Mouse (Mus musculus) limb, embryonic 13.5 days (tissue): ENCODE results near the gene Gpr85. TPM values are rescaled to one million over a fixed set of nuclear protein-coding genes. Genes with fewer than 3 reads are reported as not detected.

Experiments used
- ATAC-seq: fragments of 200-750 bp; cut with Nextera tagmentation; 2 replicates; pipeline ENCODE4 v1.8.0; 2017; ENCODE audit warnings: low read depth, moderate number of reproducible peaks, moderate TSS enrichment; ENCODE audit not compliant: low FRiP score
- H3K27ac ChIP-seq: fragments of 300-500 bp; sonication (generic); 2 replicates; pipeline ENCODE4 v1.5.1; 2015; ENCODE audit warnings: inconsistent platforms, mild to moderate bottlenecking, moderate library complexity
- H3K27me3 ChIP-seq: fragments of 300-500 bp; sonication (generic); 2 replicates; pipeline ENCODE4 v1.6.1; 2015; ENCODE audit warnings: mild to moderate bottlenecking, inconsistent platforms
- H3K36me3 ChIP-seq: fragments of 300-500 bp; sonication (generic); 2 replicates; pipeline ENCODE4 v1.6.1; 2015; ENCODE audit warnings: inconsistent platforms, mild to moderate bottlenecking, moderate library complexity
- H3K4me1 ChIP-seq: fragments of 300-500 bp; sonication (generic); 2 replicates; pipeline ENCODE4 v1.6.1; 2015; ENCODE audit warnings: inconsistent platforms
- H3K4me2 ChIP-seq: fragments of 300-500 bp; sonication (generic); replicated peaks from 2 replicates; pipeline ENCODE4 v1.6.1; 2015; ENCODE audit warnings: inconsistent platforms, mild to moderate bottlenecking, moderate library complexity
- H3K4me3 ChIP-seq: fragments of 300-500 bp; sonication (generic); 2 replicates; pipeline ENCODE4 v1.5.1; 2015; ENCODE audit warnings: moderate library complexity, mild to moderate bottlenecking, inconsistent platforms
- H3K9ac ChIP-seq: fragments of 300-500 bp; sonication (generic); 2 replicates; pipeline ENCODE4 v1.6.1; 2015; ENCODE audit warnings: mild to moderate bottlenecking, inconsistent platforms
- H3K9me3 ChIP-seq: fragments of 300-500 bp; sonication (generic); 2 replicates; pipeline ENCODE4 v1.6.1; 2016; ENCODE audit warnings: inconsistent platforms
- WGBS: fragments of 180-500 bp; shearing (Covaris S2); methylation state at CpG from one replicate; pipeline ENCODE4 v1.1.7; 2015; 5-methylcytosine and 5-hydroxymethylcytosine counted together
- polyA plus RNA-seq: library from polyadenylated mRNA; unstranded; fragments of >200 nt; fragmentation: Nextera tagmentation; extraction: Ambion mirVana; gene quantifications from 2 replicates; pipeline ENCODE4 v1.2.1, GENCODE M21; 2015

Gene Gpr85
- 7.4 and 7.8 TPM in 2 replicates for polyA plus RNA-seq

GRCm38 (mm10) chr6:13839345-13840054 lies at the start of gene Gpr85:
TSS of gene Gpr85 (minus strand) at chr6:13839942.
- 45% methylated on average over 18 of the region's 18 CpGs for WGBS
- Histone ChIP-seq H3K4me3 (peak within 1 kb of the TSS; percentile 68), H3K9me3 (no peaks in the 10 kb centered on the region), H3K4me2 (peak within 1 kb of the TSS; percentile 86), H3K9ac (peak within 1 kb of the TSS; percentile 84), H3K27me3 (peaks cover 13% of the 10 kb centered on the region), H3K27ac (peak within 1 kb of the TSS; percentile 76), H3K36me3 (no peaks in the 10 kb centered on the region), H3K4me1 (no peaks in the 10 kb centered on the region)
- ATAC-seq, result no peak

- ATAC-seq, result no peak
- Histone ChIP-seq H3K27ac (no peak overlapping the region), H3K9ac (no peak overlapping the region), H3K36me3 (no peaks in the 10 kb centered on the region), H3K9me3 (no peaks in the 10 kb centered on the region), H3K4me3 (no peak overlapping the region), H3K4me1 (no peaks in the 10 kb centered on the region), H3K27me3 (no peaks in the 10 kb centered on the region), H3K4me2 (no peak overlapping the region)
- WGBS, result 86% methylated on average over 3 of the region's 3 CpGs
Observed at GRCm38 (mm10) chr6:13884877-13885592, 45.3 kb upstream of the Gpr85 start.

- Histone ChIP-seq H3K4me2 (no peak overlapping the region), H3K9ac (no peak overlapping the region), H3K27me3 (no peaks in the 10 kb centered on the region), H3K4me3 (no peak overlapping the region), H3K4me1 (no peaks in the 10 kb centered on the region), H3K9me3 (no peaks in the 10 kb centered on the region), H3K27ac (no peak overlapping the region), H3K36me3 (no peaks in the 10 kb centered on the region)
- no peak for ATAC-seq
Observed at GRCm38 (mm10) chr6:13882919-13883318, 43.2 kb upstream of the Gpr85 start.

- Histone ChIP-seq H3K4me1 (peaks cover 7% of the 10 kb centered on the region; the same call in 1 of the 2 replicates), H3K36me3 (no peaks in the 10 kb centered on the region), H3K27ac (no peak overlapping the region), H3K4me2 (no peak overlapping the region), H3K9ac (no peak overlapping the region), H3K27me3 (no peaks in the 10 kb centered on the region), H3K4me3 (no peak overlapping the region), H3K9me3 (no peaks in the 10 kb centered on the region)
- ATAC-seq, result no peak
- WGBS, result 81% methylated on average over 2 of the region's 2 CpGs
Observed at GRCm38 (mm10) chr6:13873959-13874358, 34.2 kb upstream of the Gpr85 start.

- no peak for ATAC-seq
- Histone ChIP-seq H3K4me2 (peak overlapping the region; percentile 59), H3K9ac (no peak overlapping the region), H3K36me3 (peaks cover 7% of the 10 kb centered on the region; the same call in 1 of the 2 replicates), H3K9me3 (no peaks in the 10 kb centered on the region), H3K4me3 (peak overlapping the region; percentile 61; the same call in 1 of the 2 replicates), H3K27ac (no peak overlapping the region), H3K4me1 (peaks cover 7% of the 10 kb centered on the region; the same call in 1 of the 2 replicates), H3K27me3 (no peaks in the 10 kb centered on the region)
- 67% methylated on average over 7 of the region's 7 CpGs for WGBS
Observed at GRCm38 (mm10) chr6:13872076-13872475, 32.3 kb upstream of the Gpr85 start.

GRCm38 (mm10) chr6:13871625-13871958 lies 31.9 kb upstream of the Gpr85 start:
- WGBS, result 4% methylated on average over 7 of the region's 7 CpGs
- Histone ChIP-seq H3K27me3 (no peaks in the 10 kb centered on the region), H3K4me3 (peak overlapping the region; percentile 61), H3K9me3 (no peaks in the 10 kb centered on the region), H3K27ac (peak overlapping the region; percentile 85), H3K9ac (peak overlapping the region; percentile 75), H3K4me2 (peak overlapping the region; percentile 59), H3K4me1 (peaks cover 7% of the 10 kb centered on the region; the same call in 1 of the 2 replicates), H3K36me3 (peaks cover 7% of the 10 kb centered on the region; the same call in 1 of the 2 replicates)
- peak; percentile 75 for ATAC-seq

- peak; percentile 100 for ATAC-seq
- H3K9ac ChIP-seq, result peak within 1 kb of the TSS; percentile 75
- peaks cover 7% of the 10 kb centered on the region; the same call in 1 of the 2 replicates for H3K4me1 ChIP-seq
- H3K27me3 ChIP-seq, result no peaks in the 10 kb centered on the region
- H3K9me3 ChIP-seq, result no peaks in the 10 kb centered on the region
- H3K36me3 ChIP-seq, result peaks cover 7% of the 10 kb centered on the region; the same call in 1 of the 2 replicates
- H3K4me3 ChIP-seq, result peak within 1 kb of the TSS; percentile 61
- peak within 1 kb of the TSS; percentile 67 for H3K4me2 ChIP-seq
- peak within 1 kb of the TSS; percentile 85 for H3K27ac ChIP-seq
- WGBS, result under 1% methylated on average over 19 of the region's 19 CpGs
Observed at GRCm38 (mm10) chr6:13870919-13871624, 31.3 kb upstream of the Gpr85 start, which contains the start of gene 2610001J05Rik. TSS of gene 2610001J05Rik (minus strand) at chr6:13871518.

- H3K4me3 ChIP-seq, result peak overlapping the region; percentile 61
- no peaks in the 10 kb centered on the region for H3K9me3 ChIP-seq
- H3K4me2 ChIP-seq, result peak overlapping the region; percentile 67
- H3K27ac ChIP-seq, result no peak overlapping the region
- peak overlapping the region; percentile 68 for H3K9ac ChIP-seq
- peaks cover 7% of the 10 kb centered on the region; the same call in 1 of the 2 replicates for H3K36me3 ChIP-seq
- ATAC-seq, result no peak
- WGBS, result 39% methylated on average over 12 of the region's 12 CpGs
- H3K4me1 ChIP-seq, result peaks cover 7% of the 10 kb centered on the region; the same call in 1 of the 2 replicates
- H3K27me3 ChIP-seq, result no peaks in the 10 kb centered on the region
Observed at GRCm38 (mm10) chr6:13870289-13870741, 30.6 kb upstream of the Gpr85 start.

GRCm38 (mm10) chr6:13860596-13860995 lies 20.9 kb upstream of the Gpr85 start:
- Histone ChIP-seq H3K4me2 (no peak overlapping the region), H3K27me3 (no peaks in the 10 kb centered on the region), H3K9me3 (no peaks in the 10 kb centered on the region), H3K27ac (no peak overlapping the region), H3K36me3 (no peaks in the 10 kb centered on the region), H3K4me3 (no peak overlapping the region), H3K9ac (no peak overlapping the region), H3K4me1 (no peaks in the 10 kb centered on the region)
- 90% methylated on average over 1 of the region's 1 CpGs for WGBS
- no peak for ATAC-seq

- H3K27ac ChIP-seq, result no peak overlapping the region
- ATAC-seq, result no peak
- WGBS, result 85% methylated on average over 6 of the region's 6 CpGs
- H3K4me1 ChIP-seq, result no peaks in the 10 kb centered on the region
- H3K27me3 ChIP-seq, result no peaks in the 10 kb centered on the region
- no peak overlapping the region for H3K4me2 ChIP-seq
- H3K36me3 ChIP-seq, result no peaks in the 10 kb centered on the region
- no peak overlapping the region for H3K4me3 ChIP-seq
- no peak overlapping the region for H3K9ac ChIP-seq
- H3K9me3 ChIP-seq, result no peaks in the 10 kb centered on the region
Observed at GRCm38 (mm10) chr6:13859877-13860585, 20.3 kb upstream of the Gpr85 start.

GRCm38 (mm10) chr6:13854230-13854629 lies 14.5 kb upstream of the Gpr85 start:
- ATAC-seq, result no peak
- Histone ChIP-seq H3K36me3 (no peaks in the 10 kb centered on the region), H3K27me3 (no peaks in the 10 kb centered on the region), H3K9me3 (no peaks in the 10 kb centered on the region), H3K9ac (no peak overlapping the region), H3K27ac (no peak overlapping the region), H3K4me2 (0 out of 2 replicates have a peak overlapping the region, but pooled peaks have one; percentile 21), H3K4me3 (no peak overlapping the region), H3K4me1 (no peaks in the 10 kb centered on the region)
- 32% methylated on average over 11 of the region's 11 CpGs for WGBS
